Mouse (Mus musculus): Measurements from ENCODE around the gene Mrpl38. TPM values are rescaled to one million over a fixed set of nuclear protein-coding genes. Genes with fewer than 3 reads are reported as not detected.
A peak's percentile ranks its signal among the peaks of the same experiment; 100 is the strongest.

Gene Mrpl38
- polyA plus RNA-seq (2015; fragmentation: Nextera tagmentation; extraction: Ambion mirVana), result 86.9 and 93.7 TPM in 2 replicates

DNA sequence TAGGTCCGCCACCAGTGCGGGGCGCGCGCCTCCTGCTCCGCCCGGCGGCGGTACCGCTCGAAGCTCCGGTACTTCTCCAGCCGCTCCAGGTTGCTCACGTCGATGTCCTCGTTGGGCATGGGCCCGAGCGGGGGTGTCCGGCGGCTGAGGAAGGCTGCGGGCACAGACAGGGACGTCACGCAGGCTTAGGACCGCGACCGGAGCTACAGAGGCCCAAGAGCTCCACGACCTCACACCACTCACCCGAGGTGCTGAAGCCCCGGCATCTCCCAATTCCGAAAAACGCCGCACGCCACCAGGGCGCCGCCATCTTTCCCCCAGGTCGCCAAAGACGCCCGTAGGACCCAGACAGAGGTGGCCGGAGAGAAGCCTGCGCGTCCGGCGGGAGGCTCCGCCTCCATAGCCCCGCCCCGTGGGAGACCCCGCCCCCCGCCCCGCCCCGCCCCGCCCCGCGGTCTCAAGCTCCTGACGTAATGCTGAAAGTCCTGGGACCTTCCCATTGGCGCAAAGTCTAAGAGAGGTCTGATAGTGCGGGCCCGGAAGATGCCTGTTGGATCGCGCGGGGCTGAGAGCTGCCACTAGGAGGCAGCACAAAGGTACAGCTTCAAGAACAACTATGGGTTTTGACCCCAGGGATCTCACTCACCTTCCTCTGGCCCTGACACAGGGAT lies at the start of gene Mrpl38:
Gene Mrpl38 (minus strand): TSS at position 401 of the 671 bp plus-strand sequence.
- Histone ChIP-seq H3K27ac (replicated peaks) (peak within 1 kb of the TSS; percentile 80), H3K9ac (peak within 1 kb of the TSS; percentile 87), H3K9me3 (replicated peaks) (no peaks in the 10 kb centered on the region), H3K4me2 (replicated peaks) (peak within 1 kb of the TSS; percentile 71), H3K4me1 (peaks cover 20% of the 10 kb centered on the region), H3K27me3 (no peaks in the 10 kb centered on the region), H3K4me3 (replicated peaks) (peak within 1 kb of the TSS; percentile 94), H3K36me3 (peaks cover 46% of the 10 kb centered on the region)
- ATAC-seq (ENCODE audit: insufficient number of reproducible peaks, low FRiP score, low TSS enrichment, low read depth), result peak; percentile 95
- under 1% methylated on average over 60 of the region's 60 CpGs for WGBS

DNA sequence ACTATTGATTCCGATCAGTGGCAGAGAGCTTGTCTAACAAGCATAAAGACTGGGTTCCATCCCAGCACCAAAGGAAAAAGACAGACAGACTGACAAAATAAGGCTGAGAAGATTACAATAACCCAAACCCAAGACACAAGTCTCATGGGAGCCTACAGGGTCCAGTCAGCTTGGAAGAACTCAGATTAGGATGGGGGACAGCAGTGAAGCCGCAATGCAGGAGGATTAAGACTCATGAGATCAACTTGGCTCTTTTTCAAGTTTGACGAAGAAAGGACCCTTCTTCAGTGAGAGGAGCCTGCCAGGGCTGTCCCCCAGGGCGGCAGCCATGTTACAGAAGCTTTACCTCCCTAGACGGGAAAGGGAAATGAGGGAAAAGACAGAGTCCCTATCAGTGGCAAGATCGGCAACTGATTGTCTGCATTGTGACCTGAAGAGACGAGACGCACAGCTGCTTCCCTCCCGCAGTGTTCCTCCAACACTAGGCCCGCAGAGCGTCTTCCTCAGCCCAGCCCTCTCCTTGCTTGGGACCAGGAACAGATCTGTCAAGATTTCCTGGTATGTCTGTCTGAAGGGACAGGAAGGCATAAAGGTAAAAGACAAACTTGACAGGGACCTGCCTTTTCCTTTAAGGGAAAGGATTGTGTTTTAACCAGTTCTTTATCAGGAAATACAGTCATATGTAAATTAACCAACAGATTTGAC lies 48.7 kb upstream of the Mrpl38 start:
- Histone ChIP-seq H3K9ac (no peak overlapping the region), H3K9me3 (replicated peaks) (no peaks in the 10 kb centered on the region), H3K4me3 (replicated peaks) (no peak overlapping the region), H3K4me1 (peaks cover 17% of the 10 kb centered on the region), H3K27ac (replicated peaks) (0 out of 2 replicates have a peak overlapping the region, but pooled peaks have one; percentile 0), H3K36me3 (peaks cover 60% of the 10 kb centered on the region), H3K4me2 (replicated peaks) (no peak overlapping the region), H3K27me3 (no peaks in the 10 kb centered on the region)
- no peak for ATAC-seq (ENCODE audit: insufficient number of reproducible peaks, low FRiP score, low TSS enrichment, low read depth)
- 37% methylated on average over 11 of the region's 11 CpGs for WGBS

DNA sequence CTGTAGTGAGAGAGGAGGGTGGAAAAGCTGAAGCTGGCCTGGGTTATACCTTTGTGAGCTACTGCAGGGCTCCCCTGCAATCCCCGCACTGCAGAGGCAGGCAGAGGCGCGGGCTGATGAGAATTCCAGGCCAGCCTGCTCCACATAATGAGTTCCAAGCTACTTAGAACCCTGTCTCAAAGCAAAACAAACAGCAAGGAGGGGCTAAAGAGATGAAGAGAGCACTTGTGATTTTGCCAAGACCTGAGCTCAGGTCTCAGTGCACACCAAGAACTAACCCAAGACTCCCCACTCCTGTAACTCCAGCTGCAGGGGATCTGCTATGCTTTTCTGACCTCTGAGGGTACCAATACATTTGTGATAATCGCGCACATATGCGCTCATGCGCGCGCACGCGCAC lies 47.7 kb upstream of the Mrpl38 start:
- Histone ChIP-seq H3K4me3 (replicated peaks) (no peak overlapping the region), H3K27me3 (no peaks in the 10 kb centered on the region), H3K4me2 (replicated peaks) (no peak overlapping the region), H3K4me1 (peaks cover 17% of the 10 kb centered on the region), H3K36me3 (peaks cover 64% of the 10 kb centered on the region), H3K27ac (replicated peaks) (peak overlapping the region; percentile 72), H3K9ac (no peak overlapping the region), H3K9me3 (replicated peaks) (no peaks in the 10 kb centered on the region)
- 49% methylated on average over 11 of the region's 11 CpGs for WGBS
- ATAC-seq (ENCODE audit: insufficient number of reproducible peaks, low FRiP score, low TSS enrichment, low read depth), result no peak

DNA sequence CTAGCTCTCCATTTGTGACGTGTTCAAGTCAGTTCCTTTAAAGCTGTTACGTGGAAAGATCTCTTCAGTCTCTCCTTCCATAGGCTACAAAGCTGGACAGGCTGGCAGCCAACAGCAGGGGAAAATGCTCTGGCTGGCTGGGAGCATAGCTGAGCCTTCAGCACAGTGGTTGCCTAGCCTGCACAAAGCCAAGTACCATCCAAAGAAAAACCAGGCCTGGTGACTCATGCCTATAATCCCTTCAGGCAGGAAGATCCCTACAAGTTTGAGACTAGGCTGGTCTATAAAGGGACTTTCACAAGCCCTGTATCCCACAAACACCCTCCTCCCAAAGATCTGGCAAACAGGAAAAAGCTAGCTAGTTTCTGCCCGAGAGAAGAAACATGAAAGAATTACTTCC lies 47.2 kb upstream of the Mrpl38 start:
- no peak overlapping the region for H3K4me3 ChIP-seq (replicated peaks)
- H3K27ac ChIP-seq (replicated peaks), result peak overlapping the region; percentile 72
- no peak overlapping the region for H3K4me2 ChIP-seq (replicated peaks)
- no peaks in the 10 kb centered on the region for H3K27me3 ChIP-seq
- no peak overlapping the region for H3K9ac ChIP-seq
- H3K36me3 ChIP-seq, result peaks cover 60% of the 10 kb centered on the region
- no peak; the same call in 1 of the 2 replicates for ATAC-seq (ENCODE audit: insufficient number of reproducible peaks, low FRiP score, low TSS enrichment, low read depth)
- H3K4me1 ChIP-seq, result peaks cover 17% of the 10 kb centered on the region
- WGBS, result 62% methylated on average over 3 of the region's 3 CpGs
- no peaks in the 10 kb centered on the region for H3K9me3 ChIP-seq (replicated peaks)

DNA sequence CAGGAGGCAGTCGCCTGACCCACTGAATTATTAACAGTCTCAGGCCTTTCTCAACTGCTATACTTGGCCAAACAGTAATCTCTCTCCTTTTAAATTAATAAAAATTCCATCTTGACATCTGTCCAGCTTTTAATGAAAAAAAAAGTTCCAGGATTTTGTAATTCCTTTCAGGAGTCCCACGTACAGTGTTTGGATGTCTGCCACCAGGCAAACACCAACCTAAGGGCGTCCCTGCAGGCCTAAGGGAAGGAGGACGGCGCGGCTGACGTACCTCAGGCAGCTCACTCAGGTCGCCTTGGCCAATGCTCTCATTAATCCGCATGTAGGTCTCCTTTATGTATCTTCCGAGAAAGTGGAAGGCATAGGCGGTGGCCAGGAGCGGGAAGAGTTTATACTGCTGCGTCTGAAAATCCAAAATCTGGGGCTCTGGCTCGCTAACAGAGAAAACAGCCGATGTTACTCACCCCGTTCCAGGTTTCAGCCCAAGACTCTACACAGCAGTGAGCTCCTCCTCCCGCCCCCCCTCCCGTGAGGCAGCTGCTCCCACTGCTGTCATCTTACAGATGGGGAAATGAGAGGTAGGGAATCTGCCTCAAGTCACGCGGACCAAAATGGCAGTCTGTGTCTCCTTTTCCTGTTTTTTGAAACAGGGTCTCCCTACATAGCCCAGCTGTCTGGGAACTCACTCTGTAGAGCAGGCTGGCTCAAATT lies 39.9 kb upstream of the Mrpl38 start:
- Histone ChIP-seq H3K27ac (replicated peaks) (no peak overlapping the region), H3K27me3 (no peaks in the 10 kb centered on the region), H3K9me3 (replicated peaks) (no peaks in the 10 kb centered on the region), H3K4me2 (replicated peaks) (no peak overlapping the region), H3K9ac (no peak overlapping the region), H3K4me1 (no peaks in the 10 kb centered on the region), H3K4me3 (replicated peaks) (no peak overlapping the region), H3K36me3 (peaks cover 82% of the 10 kb centered on the region)
- no peak for ATAC-seq (ENCODE audit: insufficient number of reproducible peaks, low FRiP score, low TSS enrichment, low read depth)
- WGBS, result 85% methylated on average over 20 of the region's 20 CpGs

DNA sequence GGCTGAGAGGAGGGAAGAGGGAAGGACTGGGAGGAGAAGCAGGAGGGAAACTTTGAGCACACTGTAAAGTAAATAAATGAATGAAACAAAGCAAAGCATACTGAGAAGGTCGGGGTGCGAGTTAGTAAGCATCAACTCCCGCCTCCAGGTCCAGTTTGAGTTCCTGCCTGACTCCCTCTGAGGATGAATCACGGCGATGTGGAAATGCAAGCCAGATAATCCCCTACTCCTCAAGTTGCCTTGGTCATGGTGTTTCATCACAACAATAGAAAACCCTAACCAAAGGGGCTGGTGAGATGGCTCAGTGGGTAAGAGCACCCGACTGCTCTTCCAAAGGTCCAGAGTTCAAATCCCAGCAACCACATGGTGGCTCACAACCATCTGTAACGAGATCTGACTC lies 37.3 kb upstream of the Mrpl38 start:
- H3K9ac ChIP-seq, result no peak overlapping the region
- no peak for ATAC-seq (ENCODE audit: insufficient number of reproducible peaks, low FRiP score, low TSS enrichment, low read depth)
- H3K4me3 ChIP-seq (replicated peaks), result no peak overlapping the region
- no peak overlapping the region for H3K27ac ChIP-seq (replicated peaks)
- H3K9me3 ChIP-seq (replicated peaks), result no peaks in the 10 kb centered on the region
- WGBS, result 82% methylated on average over 7 of the region's 7 CpGs
- H3K4me1 ChIP-seq, result no peaks in the 10 kb centered on the region
- no peak overlapping the region for H3K4me2 ChIP-seq (replicated peaks)
- H3K27me3 ChIP-seq, result no peaks in the 10 kb centered on the region
- peaks cover 88% of the 10 kb centered on the region for H3K36me3 ChIP-seq

DNA sequence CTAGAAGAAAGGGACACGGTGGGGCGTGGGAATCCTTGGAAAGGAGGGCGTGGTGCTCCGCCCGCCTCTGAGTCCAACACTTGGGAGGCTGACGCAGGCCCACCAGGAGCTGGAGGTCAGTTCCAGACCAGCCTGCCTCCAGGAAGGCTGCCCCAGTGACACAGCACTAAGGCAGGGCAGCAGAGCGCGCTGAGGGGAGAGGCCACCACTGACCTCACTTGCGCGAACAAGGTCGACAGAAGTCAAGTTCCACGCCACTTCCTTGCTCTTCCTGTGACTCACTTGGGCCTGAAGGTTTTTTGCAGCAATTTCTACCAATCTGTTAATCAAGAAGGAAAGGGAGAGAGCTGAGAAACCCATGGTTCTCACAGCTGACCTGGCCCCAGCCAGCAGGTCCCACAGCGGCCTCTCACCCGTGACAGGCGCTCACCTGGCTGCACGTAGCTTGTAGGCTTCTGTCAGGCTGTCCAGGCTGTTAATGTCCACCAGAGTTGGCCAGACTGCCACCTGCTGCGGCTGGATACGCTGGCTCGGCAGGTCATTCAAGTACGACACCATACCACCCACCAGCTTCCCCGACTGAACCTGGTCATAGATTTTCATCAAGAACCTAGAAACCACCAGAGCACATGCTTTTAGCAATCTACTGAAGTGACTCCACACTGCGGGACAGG lies 36.2 kb upstream of the Mrpl38 start:
- WGBS, result 92% methylated on average over 22 of the region's 22 CpGs
- no peak for ATAC-seq (ENCODE audit: insufficient number of reproducible peaks, low FRiP score, low TSS enrichment, low read depth)

DNA sequence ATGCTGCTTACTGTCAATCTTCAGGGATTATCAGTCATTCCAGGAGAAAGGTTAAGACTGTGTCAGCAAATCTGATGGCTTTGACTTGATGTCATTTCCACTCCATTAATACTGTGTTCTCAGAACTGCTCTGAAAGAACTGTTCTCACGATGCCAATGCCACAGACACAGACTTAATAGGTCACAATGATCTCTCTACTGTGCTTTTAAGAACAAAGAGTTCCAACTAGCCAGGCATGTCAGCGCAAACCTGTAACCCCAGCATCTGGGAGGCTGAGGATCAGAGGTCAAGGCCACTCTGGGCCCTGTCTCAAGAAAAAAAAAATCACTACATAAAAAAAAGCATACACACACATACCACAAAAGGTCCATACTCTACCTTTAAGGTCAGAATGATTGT lies 33.3 kb upstream of the Mrpl38 start:
- 82% methylated on average over 2 of the region's 2 CpGs for WGBS
- Histone ChIP-seq H3K4me1 (peaks cover 2% of the 10 kb centered on the region), H3K36me3 (peaks cover 51% of the 10 kb centered on the region), H3K27ac (replicated peaks) (no peak overlapping the region), H3K4me3 (replicated peaks) (no peak overlapping the region), H3K9ac (no peak overlapping the region), H3K4me2 (replicated peaks) (no peak overlapping the region), H3K27me3 (no peaks in the 10 kb centered on the region), H3K9me3 (replicated peaks) (no peaks in the 10 kb centered on the region)
- no peak for ATAC-seq (ENCODE audit: insufficient number of reproducible peaks, low FRiP score, low TSS enrichment, low read depth)

More for the DNA sequence above, 36.2 kb upstream of the Mrpl38 start:
- Histone ChIP-seq H3K9me3 (replicated peaks) (no peaks in the 10 kb centered on the region), H3K4me1 (no peaks in the 10 kb centered on the region), H3K36me3 (peaks cover 78% of the 10 kb centered on the region), H3K27ac (replicated peaks) (no peak overlapping the region), H3K9ac (no peak overlapping the region), H3K4me2 (replicated peaks) (no peak overlapping the region), H3K27me3 (no peaks in the 10 kb centered on the region), H3K4me3 (replicated peaks) (no peak overlapping the region)

DNA sequence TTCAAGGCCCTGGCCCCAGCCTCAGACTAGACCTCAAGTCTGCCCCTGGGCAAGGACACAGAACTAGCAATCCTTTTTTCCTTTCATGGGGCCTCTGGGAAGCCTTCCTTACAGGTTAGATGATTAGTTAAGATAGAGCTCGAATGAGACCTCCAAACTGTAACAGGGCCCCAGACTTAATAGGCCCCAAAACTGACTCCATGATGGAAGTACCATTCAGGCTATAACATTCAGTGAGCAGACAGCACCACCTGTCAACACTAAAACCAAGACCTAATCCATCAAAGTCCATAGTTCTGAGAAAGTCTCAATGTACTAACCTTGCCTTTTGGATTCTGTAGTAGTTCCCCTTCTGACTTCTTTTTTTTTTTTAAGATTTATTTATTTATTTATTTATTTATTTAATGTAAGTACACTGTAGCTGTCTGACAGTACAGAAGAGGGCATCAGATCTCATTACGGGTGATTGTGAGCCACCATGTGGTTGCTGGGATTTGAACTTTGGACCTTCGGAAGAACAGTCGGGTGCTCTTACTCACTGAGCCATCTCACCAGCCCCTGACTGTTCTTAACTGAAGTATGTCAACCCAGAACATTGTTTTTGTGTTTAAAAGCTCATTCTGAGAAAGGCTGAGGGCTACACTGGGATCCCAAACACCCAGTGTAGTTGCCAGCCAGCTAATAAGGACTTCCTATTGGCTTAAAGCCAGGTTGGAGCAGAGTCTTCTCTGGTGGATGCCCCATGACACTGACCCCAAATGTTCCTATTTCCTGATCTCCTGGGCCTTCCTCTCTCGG lies 31.5 kb upstream of the Mrpl38 start:
- ATAC-seq (ENCODE audit: insufficient number of reproducible peaks, low FRiP score, low TSS enrichment, low read depth), result no peak
- no peak overlapping the region for H3K4me3 ChIP-seq (replicated peaks)
- no peak overlapping the region for H3K9ac ChIP-seq
- H3K4me2 ChIP-seq (replicated peaks), result no peak overlapping the region
- no peaks in the 10 kb centered on the region for H3K27me3 ChIP-seq
- no peaks in the 10 kb centered on the region for H3K9me3 ChIP-seq (replicated peaks)
- peaks cover 47% of the 10 kb centered on the region for H3K36me3 ChIP-seq
- H3K4me1 ChIP-seq, result peaks cover 12% of the 10 kb centered on the region
- H3K27ac ChIP-seq (replicated peaks), result no peak overlapping the region
- 84% methylated on average over 5 of the region's 5 CpGs for WGBS

DNA sequence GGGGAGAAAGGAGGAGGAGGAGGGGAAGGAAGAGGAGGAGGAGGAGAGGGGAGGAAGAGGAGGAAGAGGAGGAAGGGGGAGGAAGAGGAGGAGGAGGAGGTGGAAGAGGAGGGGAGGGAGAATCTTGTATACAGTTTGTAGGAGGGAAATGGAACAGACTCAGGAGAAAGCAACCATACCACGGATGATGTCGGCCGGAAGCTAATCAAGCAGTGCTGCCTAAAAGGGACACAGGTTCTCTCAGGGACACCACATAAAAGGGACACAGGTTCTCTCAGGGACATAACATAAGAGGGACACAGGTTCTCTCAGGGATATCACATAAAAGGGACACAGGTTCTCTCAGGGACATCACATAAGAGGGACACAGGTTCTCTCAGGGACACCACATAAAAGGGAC lies 30.5 kb upstream of the Mrpl38 start:
- Histone ChIP-seq H3K27me3 (no peaks in the 10 kb centered on the region), H3K4me2 (replicated peaks) (no peak overlapping the region), H3K9me3 (replicated peaks) (no peaks in the 10 kb centered on the region), H3K4me3 (replicated peaks) (no peak overlapping the region), H3K27ac (replicated peaks) (no peak overlapping the region), H3K36me3 (peaks cover 41% of the 10 kb centered on the region), H3K4me1 (peaks cover 12% of the 10 kb centered on the region), H3K9ac (no peak overlapping the region)
- no peak for ATAC-seq (ENCODE audit: insufficient number of reproducible peaks, low FRiP score, low TSS enrichment, low read depth)
- WGBS, result 72% methylated on average over 3 of the region's 3 CpGs
